Mouse (Mus musculus) CH12.LX (cell line): Measurements from ENCODE around the gene Uck2. TPM values are rescaled to one million over a fixed set of nuclear protein-coding genes. Genes with fewer than 3 reads are reported as not detected.

Experiments
- DNase-seq: peaks from one replicate; pipeline ENCODE4 v3.0.0-alpha.2; 2013; ENCODE audit errors: extremely low read depth
- H3K27ac ChIP-seq: 2 replicates; pipeline ENCODE4 v1.5.1; 2012; ENCODE audit warnings: low read depth, mild to moderate bottlenecking, control low read depth, moderate library complexity; ENCODE audit not compliant: insufficient read depth
- H3K27me3 ChIP-seq: replicated peaks from 2 replicates; pipeline ENCODE3; 2012; ENCODE audit warnings: inconsistent platforms
- H3K36me3 ChIP-seq, 2 experiments: replicated peaks in 1 of 2; 2 replicates each; pipeline versions ENCODE3 to v1.6.1; 2012; ENCODE audit warnings: inconsistent platforms in 1 of 2, low read length in 1 of 2, mild to moderate bottlenecking in 1 of 2, mixed read lengths in 1 of 2, moderate library complexity in 1 of 2; ENCODE audit not compliant: control insufficient read depth in 1 of 2, insufficient read depth in 1 of 2
- H3K4me1 ChIP-seq, 2 experiments: 2 replicates each; pipeline ENCODE4 v1.6.1; 2012; ENCODE audit warnings: inconsistent platforms in 1 of 2, moderate library complexity in 1 of 2; ENCODE audit not compliant: insufficient read depth in 2 of 2, control insufficient read depth in 1 of 2
- H3K4me2 ChIP-seq: 2 replicates; pipeline ENCODE4 v1.6.1; 2012; ENCODE audit warnings: low read depth, mild to moderate bottlenecking, control low read depth; ENCODE audit not compliant: poor library complexity, insufficient read depth, severe bottlenecking
- H3K4me3 ChIP-seq, 3 experiments: fragments of 150-350 bp in 1 of 3; sonication (generic) in 1 of 3; replicated peaks in 1 of 3; 2 replicates each; pipeline versions ENCODE3 to v1.5.1; 2011 to 2012; ENCODE audit warnings: low read depth in 2 of 3, low read length in 2 of 3, mild to moderate bottlenecking in 2 of 3, moderate library complexity in 2 of 3, control low read depth in 1 of 3, improper control_type of control experiment in 1 of 3, inconsistent platforms in 1 of 3, mixed read lengths in 1 of 3; ENCODE audit not compliant: poor library complexity in 1 of 3
- H3K79me2 ChIP-seq: replicated peaks from 2 replicates; pipeline ENCODE4 v1.6.1; 2012; ENCODE audit warnings: mild to moderate bottlenecking, moderate library complexity; ENCODE audit not compliant: control insufficient read depth, poor library complexity, insufficient read depth, severe bottlenecking; ENCODE audit errors: extremely low read depth
- H3K9ac ChIP-seq: 2 replicates; pipeline ENCODE4 v1.6.1; 2012; ENCODE audit warnings: low read depth, mild to moderate bottlenecking, control low read depth, moderate library complexity; ENCODE audit not compliant: insufficient read depth
- H3K9me3 ChIP-seq: replicated peaks from 2 replicates; pipeline ENCODE3; 2012; ENCODE audit warnings: low read length, inconsistent platforms, mixed read lengths
- HCFC1 ChIP-seq: IDR thresholded peaks from 2 replicates; pipeline ENCODE4 v1.6.1; 2012; ENCODE audit warnings: low read depth, mild to moderate bottlenecking, inconsistent platforms, low read length, improper control_type of control experiment
- MAFK ChIP-seq: IDR thresholded peaks from 2 replicates; pipeline ENCODE4 v1.6.1; 2011; ENCODE audit warnings: low read length, improper control_type of control experiment; ENCODE audit not compliant: insufficient replicate concordance
- NELFE ChIP-seq: IDR thresholded peaks from 2 replicates; pipeline ENCODE4 v1.6.1; 2011; ENCODE audit warnings: low read depth, low read length, improper control_type of control experiment
- TCF12 ChIP-seq: IDR thresholded peaks from 2 replicates; pipeline ENCODE4 v1.6.1; 2014; ENCODE audit warnings: low read depth, mild to moderate bottlenecking, inconsistent platforms, low read length, improper control_type of control experiment
- USF2 ChIP-seq: conservative IDR thresholded peaks from 2 replicates; pipeline ENCODE4 v1.6.1; 2011; ENCODE audit warnings: low read depth, low read length, improper control_type of control experiment
- ZNF384 ChIP-seq: IDR thresholded peaks from 2 replicates; pipeline ENCODE4 v1.6.1; 2012; ENCODE audit warnings: low read depth, low read length, improper control_type of control experiment, inconsistent platforms
- dilution Hi-C: fragments of 300-500 bp; cut with MboI; formaldehyde crosslinking; loops from 2 replicates; pipeline ENCODE4 v1.14.3; 2020; ENCODE audit warnings: low sequenced_read_pairs; ENCODE audit not compliant: extremely low pct_unique_long_range_greater_than_20kb, extremely low pct_ligation_motif_present
- in situ Hi-C: fragments of 300-500 bp; cut with MboI; formaldehyde crosslinking; loops from 3 replicates; pipeline ENCODE4 v1.14.3; 2019; ENCODE audit warnings: low sequenced_read_pairs, low pct_ligation_motif_present, low pct_unique_long_range_greater_than_20kb, mixed read lengths
- polyA plus RNA-seq: library from polyadenylated mRNA; unstranded; fragments of >175 nt; gene quantifications from 2 replicates; pipeline ENCODE4 v1.2.1, GENCODE M21; 2012; ENCODE audit warnings: low read depth; ENCODE audit not compliant: insufficient read length
- total RNA-seq, 2 experiments: library from RNA; depleted of rRNA; stranded (reverse); fragments of 300-350 nt in 1 of 2; fragments of >200 nt in 1 of 2; gene quantifications; 2 replicates each; pipeline ENCODE4 v1.2.3; 2012 to 2014

Gene Uck2
- total and polyA plus RNA-seq, 3 experiments: 235 to 392 (median 363) TPM

GRCm38 (mm10) chr1:167205177-167205750 is 79.9 kb downstream of the Uck2 start:
- dilution Hi-C loops (no loop called here), in situ Hi-C loops (loop anchor here (25.0 kb wide), 2 partner anchors 468 to 768 kb away; no protein-coding TSS in a partner anchor)
- Histone ChIP-seq H3K9me3 (no peaks in the 10 kb centered on the region), H3K9ac (no peak overlapping the region), H3K27me3 (peaks cover 16% of the 10 kb centered on the region), H3K4me1 (peaks cover 4% of the 10 kb centered on the region in 2 experiments; a peak in 3 of 4 replicates), H3K36me3 (no peaks in the 10 kb centered on the region), H3K27ac (no peak overlapping the region), H3K4me3 (no peak overlapping the region), H3K4me2 (no peak overlapping the region; the same call in 1 of the 2 replicates), H3K79me2 (no peaks in the 10 kb centered on the region)
- no peak for DNase-seq
- TF ChIP-seq TCF12 (no peak), MAFK (no peak)

- Histone ChIP-seq H3K27ac (no peak overlapping the region), H3K4me2 (no peak overlapping the region), H3K4me3 (no peak overlapping the region), H3K4me1 (peaks cover 4% of the 10 kb centered on the region in 2 experiments; a peak in 3 of 4 replicates), H3K36me3 (no peaks in the 10 kb centered on the region), H3K9me3 (no peaks in the 10 kb centered on the region), H3K79me2 (no peaks in the 10 kb centered on the region), H3K9ac (no peak overlapping the region), H3K27me3 (peaks cover 9% of the 10 kb centered on the region)
- in situ Hi-C loops: loop anchor here (25.0 kb wide), 2 partner anchors 467 to 767 kb away; no protein-coding TSS in a partner anchor
- no peak for DNase-seq
- dilution Hi-C loops: no loop called here
- TF ChIP-seq USF2 (no peak), HCFC1 (no peak)
These were observed 80.7 kb downstream of the Uck2 start for GRCm38 (mm10) chr1:167204421-167204820.

GRCm38 (mm10) chr1:167194766-167195165 is 90.4 kb downstream of the Uck2 start:
- H3K79me2 ChIP-seq: no peaks in the 10 kb centered on the region
- in situ Hi-C loops: no loop called here
- no peaks in the 10 kb centered on the region for H3K36me3 ChIP-seq
- peaks cover 0 to 5% of the 10 kb centered on the region in 2 experiments; a peak in 1 of 4 replicates for H3K4me1 ChIP-seq
- H3K4me2 ChIP-seq: no peak overlapping the region
- dilution Hi-C loops: no loop called here
- no peak overlapping the region for H3K9ac ChIP-seq
- TF ChIP-seq NELFE: no peak
- TF ChIP-seq MAFK: no peak
- TF ChIP-seq ZNF384: no peak
- no peaks in the 10 kb centered on the region for H3K9me3 ChIP-seq
- no peak overlapping the region for H3K4me3 ChIP-seq
- no peak overlapping the region for H3K27ac ChIP-seq
- DNase-seq: no peak
- peaks cover 67% of the 10 kb centered on the region for H3K27me3 ChIP-seq
